Mouse (Mus musculus): ENCODE measurements at regions not wholly inside any gene's neighbourhood (a gene's known extent, or its start where the extent isn't known, plus 50 kb on each side); places are given as distances from the start of the nearest gene placed in this dataset.
"Not testable (repeated sequence)": the region's sequence is repeated elsewhere in the genome, so short reads cannot be mapped to it uniquely, and the experiment has no call there.

- no peak for DNase-seq (ENCODE audit: low spot score, missing footprints)
- Histone ChIP-seq H3K9me3 (ENCODE audit: control insufficient read depth, low read length) (no peaks in the 10 kb centered on the region), H3K4me1 (ENCODE audit: control insufficient read depth, insufficient read depth, low read length) (no peaks in the 10 kb centered on the region), H3K36me3 (ENCODE audit: control insufficient read depth, insufficient read depth, low read length) (no peaks in the 10 kb centered on the region), H3K27ac (ENCODE audit: low read depth, low read length) (no peak overlapping the region), H3K4me3 (ENCODE audit: low read depth, low read length) (no peak overlapping the region), H3K9ac (ENCODE audit: low read length) (no peak overlapping the region), H3K4me2 (no peak overlapping the region), H3K27me3 (ENCODE audit: control insufficient read depth, insufficient read depth, low read length) (no peaks in the 10 kb centered on the region)
- ATAC-seq (ENCODE audit: low FRiP score): no peak
- 88% methylated on average over 8 of the region's 8 CpGs for WGBS
Measured at GRCm38 (mm10) chr17:47246605-47247004, 122.1 kb upstream of the Mrps10 start.

DNA sequence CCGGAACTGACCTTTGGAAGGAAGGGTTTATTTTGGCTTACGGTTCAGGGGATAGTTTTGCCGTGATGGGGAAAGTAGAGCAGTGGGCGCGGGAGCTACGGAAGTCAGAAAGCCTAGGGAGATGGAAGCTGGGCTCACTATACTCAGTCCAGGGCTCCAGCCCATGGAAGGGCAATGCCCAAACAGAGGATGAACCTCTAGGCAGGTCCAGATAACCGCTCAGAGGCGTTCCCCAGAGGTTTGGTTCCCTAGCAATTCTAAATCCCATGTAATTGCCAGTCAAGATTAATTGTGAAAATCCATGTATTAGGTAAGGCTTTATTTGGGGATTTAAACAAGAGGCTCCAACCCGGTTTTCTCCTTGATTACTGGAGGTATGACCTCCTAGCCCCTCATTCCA, 123.1 kb upstream of the Mrps10 start:
- ATAC-seq (ENCODE audit: low FRiP score): no peak
- DNase-seq (ENCODE audit: low spot score, missing footprints): peak; percentile 80
- H3K4me2 ChIP-seq: no peak overlapping the region
- no peaks in the 10 kb centered on the region for H3K9me3 ChIP-seq (ENCODE audit: control insufficient read depth, low read length)
- 87% methylated on average over 9 of the region's 9 CpGs for WGBS
- no peaks in the 10 kb centered on the region for H3K36me3 ChIP-seq (ENCODE audit: control insufficient read depth, insufficient read depth, low read length)
- no peak overlapping the region for H3K9ac ChIP-seq (ENCODE audit: low read length)
- H3K4me1 ChIP-seq (ENCODE audit: control insufficient read depth, insufficient read depth, low read length): no peaks in the 10 kb centered on the region
- H3K4me3 ChIP-seq (ENCODE audit: low read depth, low read length): no peak overlapping the region
- no peak overlapping the region; the same call in 1 of the 2 replicates for H3K27ac ChIP-seq (ENCODE audit: low read depth, low read length)
- H3K27me3 ChIP-seq (ENCODE audit: control insufficient read depth, insufficient read depth, low read length): no peaks in the 10 kb centered on the region

DNA sequence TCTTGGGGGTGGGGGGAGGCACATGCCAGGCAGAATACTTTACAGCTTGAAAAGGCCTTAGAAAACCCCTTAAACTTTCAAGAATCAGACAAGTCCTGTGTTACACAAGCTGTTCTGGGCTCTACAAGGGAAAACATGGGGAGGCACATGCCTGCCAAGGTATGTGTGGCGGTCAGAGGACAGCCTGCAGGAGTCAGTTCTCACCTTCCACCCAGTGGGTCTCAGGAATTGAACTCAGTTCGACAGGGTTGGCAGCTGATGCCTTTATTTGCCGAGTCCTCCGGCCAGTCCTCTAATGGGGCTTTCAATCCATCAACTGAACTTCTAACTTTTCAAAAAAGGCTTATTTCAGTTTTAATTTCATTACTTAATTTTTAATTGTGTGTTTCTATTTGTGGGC, 129.6 kb upstream of the Mrps10 start:
- WGBS: 89% methylated on average over 4 of the region's 4 CpGs
- Histone ChIP-seq H3K9me3 (ENCODE audit: control insufficient read depth, low read length) (no peaks in the 10 kb centered on the region), H3K9ac (ENCODE audit: low read length) (no peak overlapping the region), H3K27ac (ENCODE audit: low read depth, low read length) (no peak overlapping the region), H3K4me3 (ENCODE audit: low read depth, low read length) (no peak overlapping the region), H3K36me3 (ENCODE audit: control insufficient read depth, insufficient read depth, low read length) (no peaks in the 10 kb centered on the region), H3K4me1 (ENCODE audit: control insufficient read depth, insufficient read depth, low read length) (no peaks in the 10 kb centered on the region), H3K4me2 (no peak overlapping the region), H3K27me3 (ENCODE audit: control insufficient read depth, insufficient read depth, low read length) (no peaks in the 10 kb centered on the region)
- no peak for ATAC-seq (ENCODE audit: low FRiP score)
- DNase-seq (ENCODE audit: low spot score, missing footprints): peak; percentile 79

GRCm38 (mm10) chr17:47237881-47238280, 130.8 kb upstream of the Mrps10 start:
- not testable (repeated sequence) for H3K36me3 ChIP-seq (ENCODE audit: control insufficient read depth, insufficient read depth, low read length); H3K4me2 ChIP-seq; H3K4me1 ChIP-seq (ENCODE audit: control insufficient read depth, insufficient read depth, low read length); H3K4me3 ChIP-seq (ENCODE audit: low read depth, low read length); H3K27me3 ChIP-seq (ENCODE audit: control insufficient read depth, insufficient read depth, low read length); H3K9me3 ChIP-seq (ENCODE audit: control insufficient read depth, low read length); H3K27ac ChIP-seq (ENCODE audit: low read depth, low read length); ATAC-seq (ENCODE audit: low FRiP score); H3K9ac ChIP-seq (ENCODE audit: low read length)
- 96% methylated on average over 3 of the region's 3 CpGs for WGBS
- DNase-seq (ENCODE audit: low spot score, missing footprints): peak; percentile 23

- ATAC-seq (ENCODE audit: low FRiP score) (no peak), DNase-seq (ENCODE audit: low spot score, missing footprints) (peak; percentile 49)
- H3K27ac ChIP-seq (ENCODE audit: low read depth, low read length): no peak overlapping the region
- H3K4me1 ChIP-seq (ENCODE audit: control insufficient read depth, insufficient read depth, low read length): no peaks in the 10 kb centered on the region
- no peak overlapping the region for H3K4me2 ChIP-seq
- H3K9me3 ChIP-seq (ENCODE audit: control insufficient read depth, low read length): no peaks in the 10 kb centered on the region
- no peaks in the 10 kb centered on the region for H3K27me3 ChIP-seq (ENCODE audit: control insufficient read depth, insufficient read depth, low read length)
- H3K4me3 ChIP-seq (ENCODE audit: low read depth, low read length): no peak overlapping the region
- no peaks in the 10 kb centered on the region; the same call in 1 of the 2 replicates for H3K36me3 ChIP-seq (ENCODE audit: control insufficient read depth, insufficient read depth, low read length)
- H3K9ac ChIP-seq (ENCODE audit: low read length): no peak overlapping the region
- WGBS: 91% methylated on average over 11 of the region's 11 CpGs
Measured at GRCm38 (mm10) chr17:47234343-47234742, 134.3 kb upstream of the Mrps10 start.

GRCm38 (mm10) chr17:47233003-47233678, 135.5 kb upstream of the Mrps10 start:
- WGBS: 92% methylated on average over 8 of the region's 8 CpGs
- no peaks in the 10 kb centered on the region; the same call in 1 of the 2 replicates for H3K36me3 ChIP-seq (ENCODE audit: control insufficient read depth, insufficient read depth, low read length)
- H3K9me3 ChIP-seq (ENCODE audit: control insufficient read depth, low read length): no peaks in the 10 kb centered on the region

DNA sequence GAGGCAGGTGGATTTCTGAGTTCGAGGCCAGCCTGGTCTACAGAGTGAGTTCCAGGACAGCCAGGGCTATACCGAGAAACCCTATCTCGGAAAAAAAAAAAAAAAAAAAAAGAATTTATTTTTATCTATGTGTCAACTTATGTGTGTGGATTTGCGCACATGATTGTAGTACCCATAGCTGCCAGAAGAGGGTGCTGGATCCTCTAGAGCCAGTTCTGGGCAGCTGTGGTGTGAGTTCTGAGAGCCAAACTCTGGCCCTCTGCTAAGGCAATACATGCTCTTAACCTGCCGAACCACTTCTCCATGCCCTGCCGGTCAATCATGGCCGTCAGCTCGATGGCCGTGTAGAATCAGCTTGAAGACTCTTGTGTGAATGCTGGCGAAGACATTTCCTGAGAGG, 138.0 kb upstream of the Mrps10 start:
- 95% methylated on average over 10 of the region's 10 CpGs for WGBS
- no peak overlapping the region for H3K4me3 ChIP-seq (ENCODE audit: low read depth, low read length)
- no peak overlapping the region for H3K4me2 ChIP-seq
- H3K9me3 ChIP-seq (ENCODE audit: control insufficient read depth, low read length): no peaks in the 10 kb centered on the region
- no peak overlapping the region for H3K9ac ChIP-seq (ENCODE audit: low read length)
- DNase-seq (ENCODE audit: low spot score, missing footprints): no peak
- no peak overlapping the region for H3K27ac ChIP-seq (ENCODE audit: low read depth, low read length)
- no peak for ATAC-seq (ENCODE audit: low FRiP score)
- no peaks in the 10 kb centered on the region for H3K4me1 ChIP-seq (ENCODE audit: control insufficient read depth, insufficient read depth, low read length)
- no peaks in the 10 kb centered on the region; the same call in 1 of the 2 replicates for H3K36me3 ChIP-seq (ENCODE audit: control insufficient read depth, insufficient read depth, low read length)
- no peaks in the 10 kb centered on the region for H3K27me3 ChIP-seq (ENCODE audit: control insufficient read depth, insufficient read depth, low read length)

More at GRCm38 (mm10) chr17:47233003-47233678, 135.5 kb upstream of the Mrps10 start:
- Histone ChIP-seq H3K27ac (ENCODE audit: low read depth, low read length) (no peak overlapping the region), H3K4me2 (no peak overlapping the region), H3K27me3 (ENCODE audit: control insufficient read depth, insufficient read depth, low read length) (no peaks in the 10 kb centered on the region), H3K4me3 (ENCODE audit: low read depth, low read length) (no peak overlapping the region), H3K4me1 (ENCODE audit: control insufficient read depth, insufficient read depth, low read length) (no peaks in the 10 kb centered on the region), H3K9ac (ENCODE audit: low read length) (no peak overlapping the region)
- peak; percentile 35 for DNase-seq (ENCODE audit: low spot score, missing footprints)
- ATAC-seq (ENCODE audit: low FRiP score): no peak

- 64% methylated on average over 11 of the region's 11 CpGs for WGBS
- Histone ChIP-seq H3K4me2 (no peak overlapping the region), H3K9me3 (ENCODE audit: control insufficient read depth, low read length) (no peaks in the 10 kb centered on the region), H3K27me3 (ENCODE audit: control insufficient read depth, insufficient read depth, low read length) (no peaks in the 10 kb centered on the region), H3K27ac (ENCODE audit: low read depth, low read length) (no peak overlapping the region), H3K4me1 (ENCODE audit: control insufficient read depth, insufficient read depth, low read length) (no peaks in the 10 kb centered on the region), H3K4me3 (ENCODE audit: low read depth, low read length) (no peak overlapping the region), H3K9ac (ENCODE audit: low read length) (no peak overlapping the region), H3K36me3 (ENCODE audit: control insufficient read depth, insufficient read depth, low read length) (no peaks in the 10 kb centered on the region; the same call in 1 of the 2 replicates)
- DNase-seq (ENCODE audit: low spot score, missing footprints) (no peak), ATAC-seq (ENCODE audit: low FRiP score) (no peak)
Measured at GRCm38 (mm10) chr17:47226391-47226790, 142.3 kb upstream of the Mrps10 start.

DNA sequence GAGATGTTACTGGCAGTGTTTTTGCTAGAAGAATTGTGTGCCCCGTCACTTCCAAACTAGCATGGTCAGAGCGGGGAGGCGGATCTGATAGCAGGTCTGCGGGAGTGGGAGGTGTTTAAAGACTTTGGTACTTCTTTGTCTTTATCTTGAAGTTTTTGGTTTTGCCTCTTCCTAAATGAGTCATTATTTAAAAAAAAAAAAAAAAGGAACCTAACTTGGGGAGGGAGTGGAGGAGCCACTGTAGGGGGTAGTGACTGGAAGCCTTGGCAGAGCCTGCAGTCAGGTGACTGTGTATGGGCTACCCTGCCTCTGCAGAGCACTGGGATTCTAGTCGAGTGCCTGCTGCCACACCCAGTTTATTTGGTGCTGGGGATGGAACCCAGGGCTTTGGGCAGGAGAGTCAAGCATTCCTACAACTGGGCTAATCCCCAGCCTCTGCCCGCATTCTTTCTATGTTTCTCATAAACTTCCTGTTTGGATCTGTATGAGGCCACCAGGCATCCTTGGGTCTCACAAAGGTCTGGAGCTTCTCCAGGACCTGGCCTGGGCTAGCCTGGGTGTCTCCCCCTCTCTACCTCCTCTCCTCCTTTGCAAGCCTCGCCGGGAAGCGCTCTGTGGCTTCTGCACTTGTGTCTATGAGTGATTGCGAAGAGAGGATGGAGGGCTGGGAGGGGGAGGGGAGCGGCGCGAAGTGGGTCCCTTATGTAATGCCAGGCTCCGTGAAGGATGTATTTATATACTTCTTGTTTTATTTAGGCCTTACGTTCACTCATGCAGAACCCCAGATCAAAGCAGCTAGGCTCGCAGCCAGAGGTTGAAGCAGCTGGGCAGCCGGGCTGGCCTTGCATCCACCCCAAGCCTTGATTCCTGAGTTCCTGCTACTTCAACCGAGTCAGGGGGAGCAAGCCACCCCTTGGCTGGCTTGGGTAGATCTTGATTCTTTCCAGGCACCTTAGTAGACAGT, 143.1 kb upstream of the Mrps10 start:
- no peaks in the 10 kb centered on the region for H3K9me3 ChIP-seq (ENCODE audit: control insufficient read depth, low read length)
- no peaks in the 10 kb centered on the region for H3K27me3 ChIP-seq (ENCODE audit: control insufficient read depth, insufficient read depth, low read length)
- no peak overlapping the region for H3K4me3 ChIP-seq (ENCODE audit: low read depth, low read length)
- no peaks in the 10 kb centered on the region for H3K4me1 ChIP-seq (ENCODE audit: control insufficient read depth, insufficient read depth, low read length)
- H3K4me2 ChIP-seq: no peak overlapping the region
- 58% methylated on average over 18 of the region's 18 CpGs for WGBS
- H3K36me3 ChIP-seq (ENCODE audit: control insufficient read depth, insufficient read depth, low read length): no peaks in the 10 kb centered on the region
- ATAC-seq (ENCODE audit: low FRiP score) (no peak), DNase-seq (ENCODE audit: low spot score, missing footprints) (no peak)
- no peak overlapping the region for H3K9ac ChIP-seq (ENCODE audit: low read length)
- H3K27ac ChIP-seq (ENCODE audit: low read depth, low read length): no peak overlapping the region

Measured in midbrain, embryonic 11.5 days (tissue).